Mouse (Mus musculus): ENCODE results near the gene Gucd1. TPM values are rescaled to one million over a fixed set of nuclear protein-coding genes. Genes with fewer than 3 reads are reported as not detected.
"Not testable (repeated sequence)": the region's sequence is repeated elsewhere in the genome, so short reads cannot be mapped to it uniquely, and the experiment has no call there.

The Gucd1 gene
- polyA plus RNA-seq, 1 experiment: 87.2 TPM

DNA sequence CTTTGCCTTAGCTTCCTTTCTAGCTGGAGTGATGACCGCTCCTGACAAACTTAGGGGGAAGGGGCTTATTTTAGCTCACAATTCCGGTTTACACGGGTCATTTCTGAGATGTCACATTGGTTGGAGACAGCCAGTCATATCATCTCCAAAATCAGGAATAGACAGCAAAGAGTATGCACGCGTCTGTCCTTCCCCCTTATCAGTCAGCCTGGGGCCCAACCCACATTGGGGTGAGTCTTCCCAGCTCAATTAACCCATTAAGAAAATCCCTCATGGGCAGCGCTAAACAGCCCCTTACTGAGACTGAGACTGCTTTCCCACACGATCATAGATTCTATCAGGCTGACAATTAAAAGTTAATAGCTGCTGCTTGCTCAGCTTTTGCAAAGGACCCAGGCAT lies 3.4 kb downstream of the Gucd1 start:
- Histone ChIP-seq H3K27ac (ENCODE audit: insufficient read depth, low read length) (no peak overlapping the region), H3K4me1 (ENCODE audit: control insufficient read depth, insufficient read depth, insufficient read length) (peaks cover 18% of the 10 kb centered on the region; the same call in 1 of the 2 replicates), H3K27me3 (ENCODE audit: control insufficient read depth, insufficient read depth, low read length) (no peaks in the 10 kb centered on the region), H3K36me3 (ENCODE audit: control insufficient read depth, insufficient read depth, low read length) (peaks cover 26% of the 10 kb centered on the region), H3K4me3 (ENCODE audit: extremely low read depth, insufficient read depth, insufficient read length) (no peak overlapping the region)
- TF ChIP-seq CTCF (IDR thresholded peaks at IDR 0.05; ENCODE audit: extremely low read depth, insufficient read depth, insufficient read length, insufficient replicate concordance) (no peak), POLR2A (IDR thresholded peaks at IDR 0.05; ENCODE audit: low read depth, low read length) (no peak)
- 67% methylated on average over 7 of the region's 7 CpGs for WGBS
- DNase-seq (ENCODE audit: low read depth in 1 of 2, low spot score in 2 of 2): no peak

DNA sequence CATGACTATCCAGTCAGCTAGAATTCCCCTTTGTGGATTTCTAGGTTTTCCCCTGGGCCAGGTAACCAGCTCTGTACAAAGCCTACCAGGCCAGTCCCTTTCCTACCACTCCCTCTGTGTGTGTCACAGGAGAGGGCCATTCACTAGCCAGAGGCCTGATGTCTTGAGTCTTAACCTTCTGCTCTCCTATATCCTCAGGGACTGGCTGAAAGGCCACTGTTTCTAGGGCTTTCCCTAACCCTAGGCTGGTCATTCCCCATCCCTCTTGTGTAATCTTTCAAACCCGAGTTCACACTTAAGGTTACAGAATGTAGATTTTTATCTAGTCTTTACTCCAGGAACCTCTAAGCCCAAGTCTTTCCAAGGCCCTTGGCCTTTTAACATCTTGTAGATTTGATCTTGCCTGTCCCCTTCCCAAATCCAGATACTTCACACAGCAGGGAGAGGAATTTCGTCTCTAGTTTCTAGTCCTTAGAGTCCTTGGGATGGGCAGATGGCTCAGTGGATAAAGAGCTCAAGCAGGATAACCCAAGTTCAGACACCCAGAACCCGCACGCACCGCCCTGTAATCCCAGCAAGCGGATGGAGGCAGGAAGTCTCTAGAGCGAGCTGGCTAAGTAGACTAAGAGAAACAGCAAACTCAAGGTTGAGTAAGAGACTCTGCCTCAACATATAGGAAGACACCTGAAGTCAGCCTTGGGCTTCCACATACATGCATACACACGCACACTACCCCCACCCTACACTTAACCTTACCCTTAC lies 4.3 kb downstream of the Gucd1 start:
- H3K27ac ChIP-seq (ENCODE audit: insufficient read depth, low read length): no peak overlapping the region
- H3K36me3 ChIP-seq (ENCODE audit: control insufficient read depth, insufficient read depth, low read length): peaks cover 35% of the 10 kb centered on the region
- WGBS: 89% methylated on average over 8 of the region's 8 CpGs
- TF ChIP-seq POLR2A (IDR thresholded peaks at IDR 0.05; ENCODE audit: low read depth, low read length): no peak
- TF ChIP-seq CTCF (IDR thresholded peaks at IDR 0.05; ENCODE audit: extremely low read depth, insufficient read depth, insufficient read length, insufficient replicate concordance): no peak
- no peak for DNase-seq (ENCODE audit: low read depth in 1 of 2, low spot score in 2 of 2)
- no peak overlapping the region for H3K4me3 ChIP-seq (ENCODE audit: extremely low read depth, insufficient read depth, insufficient read length)
- no peaks in the 10 kb centered on the region for H3K27me3 ChIP-seq (ENCODE audit: control insufficient read depth, insufficient read depth, low read length)
- H3K4me1 ChIP-seq (ENCODE audit: control insufficient read depth, insufficient read depth, insufficient read length): peaks cover 18% of the 10 kb centered on the region; the same call in 1 of the 2 replicates

GRCm38 (mm10) chr10:75512796-75513195 lies 5.0 kb downstream of the Gucd1 start:
- no peak overlapping the region for H3K4me3 ChIP-seq (ENCODE audit: extremely low read depth, insufficient read depth, insufficient read length)
- H3K36me3 ChIP-seq (ENCODE audit: control insufficient read depth, insufficient read depth, low read length): peaks cover 42% of the 10 kb centered on the region
- DNase-seq (ENCODE audit: low read depth in 1 of 2, low spot score in 2 of 2): no peak
- WGBS: 89% methylated on average over 7 of the region's 7 CpGs
- no peak overlapping the region for H3K27ac ChIP-seq (ENCODE audit: insufficient read depth, low read length)
- H3K27me3 ChIP-seq (ENCODE audit: control insufficient read depth, insufficient read depth, low read length): no peaks in the 10 kb centered on the region
- H3K4me1 ChIP-seq (ENCODE audit: control insufficient read depth, insufficient read depth, insufficient read length): peaks cover 18% of the 10 kb centered on the region; the same call in 1 of the 2 replicates
- TF ChIP-seq CTCF (IDR thresholded peaks at IDR 0.05; ENCODE audit: extremely low read depth, insufficient read depth, insufficient read length, insufficient replicate concordance) (no peak), POLR2A (IDR thresholded peaks at IDR 0.05; ENCODE audit: low read depth, low read length) (no peak)

DNA sequence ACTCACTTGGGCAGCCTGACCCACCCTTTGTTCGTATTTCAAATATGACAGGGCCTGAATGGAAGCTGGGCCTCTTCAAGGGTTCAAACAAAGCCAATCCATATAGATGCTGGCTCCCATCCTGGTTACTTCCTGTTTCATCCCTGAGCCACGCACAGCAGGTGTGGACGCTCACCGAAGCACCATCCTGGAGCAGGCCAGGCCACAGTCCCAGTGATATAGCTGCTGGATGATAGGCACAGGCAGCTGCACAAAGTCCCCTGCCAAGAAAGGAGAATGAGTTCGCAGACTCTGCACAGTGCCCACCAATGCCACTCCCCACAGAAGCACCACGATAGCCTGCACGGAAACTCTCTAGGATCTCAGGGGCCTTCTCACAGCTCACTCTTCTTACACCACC lies 5.9 kb downstream of the Gucd1 start:
- TF ChIP-seq POLR2A (IDR thresholded peaks at IDR 0.05; ENCODE audit: low read depth, low read length) (no peak), CTCF (IDR thresholded peaks at IDR 0.05; ENCODE audit: extremely low read depth, insufficient read depth, insufficient read length, insufficient replicate concordance) (no peak)
- H3K27ac ChIP-seq (ENCODE audit: insufficient read depth, low read length): peak overlapping the region; percentile 44; the same call in 1 of the 2 replicates
- H3K36me3 ChIP-seq (ENCODE audit: control insufficient read depth, insufficient read depth, low read length): peaks cover 49% of the 10 kb centered on the region
- H3K4me1 ChIP-seq (ENCODE audit: control insufficient read depth, insufficient read depth, insufficient read length): peaks cover 18% of the 10 kb centered on the region; the same call in 1 of the 2 replicates
- no peak for DNase-seq (ENCODE audit: low read depth in 1 of 2, low spot score in 2 of 2)
- WGBS: 95% methylated on average over 7 of the region's 7 CpGs
- H3K27me3 ChIP-seq (ENCODE audit: control insufficient read depth, insufficient read depth, low read length): no peaks in the 10 kb centered on the region
- no peak overlapping the region for H3K4me3 ChIP-seq (ENCODE audit: extremely low read depth, insufficient read depth, insufficient read length)

- DNase-seq (ENCODE audit: low read depth in 1 of 2, low spot score in 2 of 2): no peak
- 93% methylated on average over 9 of the region's 9 CpGs for WGBS
- Histone ChIP-seq H3K4me1 (ENCODE audit: control insufficient read depth, insufficient read depth, insufficient read length) (peaks cover 18% of the 10 kb centered on the region; the same call in 1 of the 2 replicates), H3K4me3 (ENCODE audit: extremely low read depth, insufficient read depth, insufficient read length) (no peak overlapping the region), H3K36me3 (ENCODE audit: control insufficient read depth, insufficient read depth, low read length) (peaks cover 52% of the 10 kb centered on the region), H3K27me3 (ENCODE audit: control insufficient read depth, insufficient read depth, low read length) (no peaks in the 10 kb centered on the region), H3K27ac (ENCODE audit: insufficient read depth, low read length) (no peak overlapping the region)
- TF ChIP-seq CTCF (IDR thresholded peaks at IDR 0.05; ENCODE audit: extremely low read depth, insufficient read depth, insufficient read length, insufficient replicate concordance) (no peak), POLR2A (IDR thresholded peaks at IDR 0.05; ENCODE audit: low read depth, low read length) (no peak)
Observed at GRCm38 (mm10) chr10:75511060-75511459, 6.7 kb downstream of the Gucd1 start.

DNA sequence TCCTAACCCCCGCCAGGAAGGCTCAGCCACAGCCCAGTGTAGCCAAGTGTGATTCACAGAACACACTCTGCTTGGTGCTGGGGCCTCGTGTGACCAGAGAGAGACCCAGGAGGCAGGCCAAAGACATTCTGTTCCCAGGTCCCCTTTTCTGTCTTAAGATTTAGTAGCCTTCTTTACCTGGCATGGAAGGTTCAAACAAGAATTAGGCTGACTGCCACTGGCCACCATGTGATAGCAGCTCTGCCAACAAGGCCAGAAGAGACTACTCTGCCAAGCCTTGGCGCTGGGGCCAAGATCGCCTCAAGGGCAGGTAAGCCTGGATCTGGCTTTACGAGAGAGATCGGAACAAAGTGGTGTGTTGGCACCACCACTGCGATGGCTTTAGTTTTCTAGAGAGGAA lies 7.3 kb downstream of the Gucd1 start:
- H3K27ac ChIP-seq (ENCODE audit: insufficient read depth, low read length): no peak overlapping the region
- DNase-seq (ENCODE audit: low read depth in 1 of 2, low spot score in 2 of 2): no peak
- TF ChIP-seq CTCF (IDR thresholded peaks at IDR 0.05; ENCODE audit: extremely low read depth, insufficient read depth, insufficient read length, insufficient replicate concordance) (no peak), POLR2A (IDR thresholded peaks at IDR 0.05; ENCODE audit: low read depth, low read length) (no peak)
- H3K27me3 ChIP-seq (ENCODE audit: control insufficient read depth, insufficient read depth, low read length): no peaks in the 10 kb centered on the region
- H3K36me3 ChIP-seq (ENCODE audit: control insufficient read depth, insufficient read depth, low read length): peaks cover 52% of the 10 kb centered on the region
- peaks cover 12% of the 10 kb centered on the region; the same call in 1 of the 2 replicates for H3K4me1 ChIP-seq (ENCODE audit: control insufficient read depth, insufficient read depth, insufficient read length)
- H3K4me3 ChIP-seq (ENCODE audit: extremely low read depth, insufficient read depth, insufficient read length): no peak overlapping the region
- 95% methylated on average over 7 of the region's 7 CpGs for WGBS

- 93% methylated on average over 3 of the region's 3 CpGs for WGBS
- H3K4me3 ChIP-seq (ENCODE audit: extremely low read depth, insufficient read depth, insufficient read length); H3K4me1 ChIP-seq (ENCODE audit: control insufficient read depth, insufficient read depth, insufficient read length); DNase-seq (ENCODE audit: low read depth in 1 of 2, low spot score in 2 of 2); H3K27me3 ChIP-seq (ENCODE audit: control insufficient read depth, insufficient read depth, low read length); H3K27ac ChIP-seq (ENCODE audit: insufficient read depth, low read length): not testable (repeated sequence)
- H3K36me3 ChIP-seq (ENCODE audit: control insufficient read depth, insufficient read depth, low read length): peaks cover 43% of the 10 kb centered on the region
Observed at GRCm38 (mm10) chr10:75505928-75506327, 11.8 kb downstream of the Gucd1 start.
